Mouse (Mus musculus): ENCODE results near the gene Vat1l.
A peak's percentile ranks its signal among the peaks of the same experiment; 100 is the strongest.

GRCm38 (mm10) chr8:114390465-114391254 is 185.2 kb downstream of the Vat1l start:
- peak; percentile 42; the same call in 1 of the 2 replicates for TF ChIP-seq CTCF (IDR thresholded peaks at IDR 0.05; ENCODE audit: low read depth, low read length)
- no peak for TF ChIP-seq POLR2A (IDR thresholded peaks at IDR 0.05; ENCODE audit: extremely low read depth, insufficient read depth, low read length)

Data from liver, adult 2 months (tissue).